Mouse (Mus musculus): ENCODE results near the gene Ppp1r1c.

GRCm38 (mm10) chr2:79675266-79675665, 32.3 kb upstream of the Ppp1r1c start:
- no peak for TF ChIP-seq POLR2A (IDR thresholded peaks at IDR 0.05; ENCODE audit: control insufficient read depth, extremely low read depth, insufficient read depth, low read length, poor library complexity)
- TF ChIP-seq CTCF (IDR thresholded peaks at IDR 0.05; ENCODE audit: borderline replicate concordance, control insufficient read depth, extremely low read depth, insufficient read depth, low read length, poor library complexity), result no peak

All from thymus, adult 2 months (tissue).